Comparison of ENCODE assay signal across 9 mouse cellular contexts in genomic region chr8:83660995-83661680, GRCm38 (mm10). TPM values are rescaled to one million over a fixed set of nuclear protein-coding genes. Genes with fewer than 3 reads are reported as not detected.
DNase-seq lines count a peak whose midpoint lies in the region; ATAC-seq and TF ChIP-seq lines count a peak whose summit lies in the region.
"Had no signal": no experiment of that assay in that cellular context is flagged by ENCODE, and none has a peak within 500 bp of the region (broad histone marks: within the 10 kb centered on the region; RNA-seq: fewer than 3 reads in every experiment).

No protein-coding gene starts in this region.

- peak overlapping the region; percentile 41; the same call in 1 of the 2 replicates for H3K9ac ChIP-seq in liver, adult 2 months (ENCODE audit: low read depth, low read length)
- no peak overlapping the region for H3K9ac ChIP-seq in forebrain, embryonic 15.5 days (replicated peaks)
- peak overlapping the region; percentile 33 for H3K9ac ChIP-seq in kidney, postnatal 0 days (ENCODE audit: low read depth, low read length)
- H3K9ac ChIP-seq in midbrain, embryonic 11.5 days (ENCODE audit: low read length) = no peak overlapping the region; the same call in 1 of the 2 replicates

- TF ChIP-seq CTCF in liver, adult 2 months (IDR thresholded peaks at IDR 0.05; ENCODE audit: low read depth, low read length) = no peak
- peak; percentile 6; the same call in 1 of the 2 replicates for TF ChIP-seq CTCF in kidney, postnatal 0 days (IDR thresholded peaks at IDR 0.05; ENCODE audit: low read depth)

- H3K9me3 ChIP-seq in forebrain, embryonic 15.5 days = no peaks in the 10 kb centered on the region
- no peaks in the 10 kb centered on the region for H3K9me3 ChIP-seq in kidney, postnatal 0 days (replicated peaks; ENCODE audit: low read length)
- H3K9me3 ChIP-seq in midbrain, embryonic 11.5 days (ENCODE audit: control insufficient read depth, low read length) = no peaks in the 10 kb centered on the region

- TF ChIP-seq POLR2A in liver, adult 2 months (IDR thresholded peaks at IDR 0.05; ENCODE audit: extremely low read depth, insufficient read depth, low read length) = no peak

- no peak overlapping the region for H3K27ac ChIP-seq in liver, adult 2 months (replicated peaks; ENCODE audit: insufficient read depth, low read depth, low read length)
- peak overlapping the region; percentile 49 for H3K27ac ChIP-seq in forebrain, embryonic 15.5 days (replicated peaks)
- peak overlapping the region; percentile 81 for H3K27ac ChIP-seq in kidney, postnatal 0 days
- no peak overlapping the region for H3K27ac ChIP-seq in midbrain, embryonic 11.5 days (ENCODE audit: low read depth, low read length)

- no peak for DNase-seq in liver, adult 2 months (ENCODE audit: extremely low read depth, low read depth, low spot score)
- DNase-seq in liver = no peak
- peak; percentile 58 for DNase-seq in kidney, postnatal 0 days (ENCODE audit: low spot score)
- DNase-seq in midbrain, embryonic 11.5 days (ENCODE audit: low spot score, missing footprints) = no peak
- no peak for DNase-seq in right cerebral cortex, adult 18-20 months
- no peak for DNase-seq in urinary bladder, adult 18-20 months (ENCODE audit: low spot score in 2 of 2)
- DNase-seq in thymus, postnatal 25 days = no peak

- H3K4me1 ChIP-seq in liver, adult 2 months (ENCODE audit: control insufficient read depth, insufficient read depth, low read length) = no peaks in the 10 kb centered on the region
- peaks cover 35% of the 10 kb centered on the region for H3K4me1 ChIP-seq in forebrain, embryonic 15.5 days
- H3K4me1 ChIP-seq in kidney, postnatal 0 days (replicated peaks; ENCODE audit: insufficient read depth, low read length) = peaks cover 37% of the 10 kb centered on the region
- peaks cover 17% of the 10 kb centered on the region for H3K4me1 ChIP-seq in midbrain, embryonic 11.5 days (ENCODE audit: control insufficient read depth, insufficient read depth, low read length)

- no peaks in the 10 kb centered on the region for H3K79me2 ChIP-seq in liver, adult 2 months (ENCODE audit: control insufficient read depth, insufficient read depth, low read length)

- peak; percentile 2; the same call in 1 of the 2 replicates for ATAC-seq in forebrain, embryonic 15.5 days (replicated peaks)
- peak; percentile 5; the same call in 1 of the 2 replicates for ATAC-seq in kidney, postnatal 0 days (replicated peaks; ENCODE audit: low FRiP score, low read depth)
- ATAC-seq in midbrain, embryonic 11.5 days (ENCODE audit: low FRiP score) = 0 out of 2 replicates have a peak, but pooled peaks have one; percentile 6
- ATAC-seq: Patski had no signal

- WGBS in liver, adult 2 months = 37% methylated on average over 22 of the region's 22 CpGs
- WGBS in forebrain, embryonic 15.5 days = 17% methylated on average over 21 of the region's 22 CpGs
- WGBS in kidney, postnatal 0 days = 16% methylated on average over 22 of the region's 22 CpGs
- WGBS in midbrain, embryonic 11.5 days = 18% methylated on average over 22 of the region's 22 CpGs

- no peaks in the 10 kb centered on the region for H3K36me3 ChIP-seq in liver, adult 2 months (ENCODE audit: control insufficient read depth, insufficient read depth, low read length)
- no peaks in the 10 kb centered on the region; the same call in 1 of the 2 replicates for H3K36me3 ChIP-seq in forebrain, embryonic 15.5 days
- H3K36me3 ChIP-seq in kidney, postnatal 0 days (ENCODE audit: insufficient read depth, low read length) = no peaks in the 10 kb centered on the region
- no peaks in the 10 kb centered on the region; the same call in 1 of the 2 replicates for H3K36me3 ChIP-seq in midbrain, embryonic 11.5 days (ENCODE audit: control insufficient read depth, insufficient read depth, low read length)

- H3K4me2 ChIP-seq in forebrain, embryonic 15.5 days (replicated peaks) = no peak overlapping the region; the same call in 1 of the 2 replicates
- peak overlapping the region; percentile 38 for H3K4me2 ChIP-seq in kidney, postnatal 0 days (ENCODE audit: low read length)
- H3K4me2 ChIP-seq in midbrain, embryonic 11.5 days = peak overlapping the region; percentile 8; the same call in 1 of the 2 replicates

- H3K27me3 ChIP-seq in liver, adult 2 months (ENCODE audit: control insufficient read depth, insufficient read depth, low read length) = no peaks in the 10 kb centered on the region
- no peaks in the 10 kb centered on the region for H3K27me3 ChIP-seq in forebrain, embryonic 15.5 days
- no peaks in the 10 kb centered on the region for H3K27me3 ChIP-seq in kidney, postnatal 0 days (ENCODE audit: insufficient read depth, low read length)
- no peaks in the 10 kb centered on the region for H3K27me3 ChIP-seq in midbrain, embryonic 11.5 days (ENCODE audit: control insufficient read depth, insufficient read depth, low read length)
- H3K27me3 ChIP-seq: Patski had no signal

- no peak overlapping the region for H3K4me3 ChIP-seq in liver, adult 2 months (ENCODE audit: insufficient read depth, low read depth, low read length)
- H3K4me3 ChIP-seq in forebrain, embryonic 15.5 days = no peak overlapping the region
- H3K4me3 ChIP-seq in kidney, postnatal 0 days (replicated peaks; ENCODE audit: low read depth, low read length) = no peak overlapping the region
- no peak overlapping the region for H3K4me3 ChIP-seq in midbrain, embryonic 11.5 days (ENCODE audit: low read depth, low read length)

RNA-seq across cellular contexts. Expression of gene Ptger1, which starts 5.3 kb away (rescaled TPM):
- under 0.01 and 0.20 TPM in 2 replicates for total RNA-seq in liver, adult 2 months (2014; rRNA removed)
- 0.11 and 0.20 TPM in 2 replicates for polyA plus RNA-seq in liver, adult 2 months (2012; rRNA removed)
- 0.82 and 1.2 TPM in 2 replicates for polyA plus RNA-seq in forebrain, embryonic 15.5 days (2015; fragmentation: Nextera tagmentation; extraction: Ambion mirVana)
- polyA plus RNA-seq in kidney, postnatal 0 days (2015; fragmentation: Nextera tagmentation; extraction: Ambion mirVana) = 9.4 and 9.8 TPM in 2 replicates
- 0.31 and 0.37 TPM in 2 replicates for polyA plus RNA-seq in midbrain, embryonic 11.5 days (2014; fragmentation: Nextera tagmentation; extraction: Ambion mirVana)

RNA-seq across cellular contexts. Expression of gene Gipc1, which starts 8.7 kb away (rescaled TPM):
- total RNA-seq in liver, adult 2 months (2014; rRNA removed) = 12.6 and 14.6 TPM in 2 replicates
- polyA plus RNA-seq in liver, adult 2 months (2012; rRNA removed) = 14.5 and 15.7 TPM in 2 replicates
- 161 and 168 TPM in 2 replicates for polyA plus RNA-seq in forebrain, embryonic 15.5 days (2015; fragmentation: Nextera tagmentation; extraction: Ambion mirVana)
- 197 and 212 TPM in 2 replicates for polyA plus RNA-seq in kidney, postnatal 0 days (2015; fragmentation: Nextera tagmentation; extraction: Ambion mirVana)
- 184 TPM in 2 replicates for polyA plus RNA-seq in midbrain, embryonic 11.5 days (2014; fragmentation: Nextera tagmentation; extraction: Ambion mirVana)

RNA-seq across cellular contexts. Expression of gene Pkn1, which starts 37.8 kb away (rescaled TPM):
- 17.3 and 20.1 TPM in 2 replicates for total RNA-seq in liver, adult 2 months (2014; rRNA removed)
- polyA plus RNA-seq in liver, adult 2 months (2012; rRNA removed) = 18.0 and 28.8 TPM in 2 replicates
- 29.8 and 33.1 TPM in 2 replicates for polyA plus RNA-seq in forebrain, embryonic 15.5 days (2015; fragmentation: Nextera tagmentation; extraction: Ambion mirVana)
- 31.0 and 33.2 TPM in 2 replicates for polyA plus RNA-seq in kidney, postnatal 0 days (2015; fragmentation: Nextera tagmentation; extraction: Ambion mirVana)
- 18.6 and 20.3 TPM in 2 replicates for polyA plus RNA-seq in midbrain, embryonic 11.5 days (2014; fragmentation: Nextera tagmentation; extraction: Ambion mirVana)

RNA-seq across cellular contexts. Expression of gene Dnajb1, which starts 53.1 kb away (rescaled TPM):
- total RNA-seq in liver, adult 2 months (2014; rRNA removed) = 8.3 and 12.4 TPM in 2 replicates
- polyA plus RNA-seq in liver, adult 2 months (2012; rRNA removed) = 17.0 and 18.2 TPM in 2 replicates
- polyA plus RNA-seq in forebrain, embryonic 15.5 days (2015; fragmentation: Nextera tagmentation; extraction: Ambion mirVana) = 59.8 and 63.0 TPM in 2 replicates
- 30.2 and 35.3 TPM in 2 replicates for polyA plus RNA-seq in kidney, postnatal 0 days (2015; fragmentation: Nextera tagmentation; extraction: Ambion mirVana)
- polyA plus RNA-seq in midbrain, embryonic 11.5 days (2014; fragmentation: Nextera tagmentation; extraction: Ambion mirVana) = 61.1 and 71.3 TPM in 2 replicates

RNA-seq across cellular contexts. Expression of gene Tecr, which starts 53.4 kb away (rescaled TPM):
- total RNA-seq in liver, adult 2 months (2014; rRNA removed) = 108 and 130 TPM in 2 replicates
- polyA plus RNA-seq in liver, adult 2 months (2012; rRNA removed) = 647 and 677 TPM in 2 replicates
- 683 and 712 TPM in 2 replicates for polyA plus RNA-seq in forebrain, embryonic 15.5 days (2015; fragmentation: Nextera tagmentation; extraction: Ambion mirVana)
- 560 and 574 TPM in 2 replicates for polyA plus RNA-seq in kidney, postnatal 0 days (2015; fragmentation: Nextera tagmentation; extraction: Ambion mirVana)
- 680 and 686 TPM in 2 replicates for polyA plus RNA-seq in midbrain, embryonic 11.5 days (2014; fragmentation: Nextera tagmentation; extraction: Ambion mirVana)

Comparison
In these comparisons a context has a peak if more than half of its experiments do, and no peak if none do; other contexts are left out.
1. H3K27ac ChIP-seq: peak in forebrain, embryonic 15.5 days (single experiment) and kidney, postnatal 0 days (single experiment); none in liver, adult 2 months (single experiment) and midbrain, embryonic 11.5 days (single experiment).
2. H3K9ac ChIP-seq: peak in liver, adult 2 months (single experiment) and kidney, postnatal 0 days (single experiment); none in forebrain, embryonic 15.5 days (single experiment) and midbrain, embryonic 11.5 days (single experiment).
3. Peak in every context shown above with its lines, with median percentiles within 50 percentile points of each other: ATAC-seq.